Mouse (Mus musculus): Measurements from ENCODE around the gene Zfp276. TPM values are rescaled to one million over a fixed set of nuclear protein-coding genes. Genes with fewer than 3 reads are reported as not detected.
"Not testable (repeated sequence)": the region's sequence is repeated elsewhere in the genome, so short reads cannot be mapped to it uniquely, and the experiment has no call there.

Zfp276 gene
- polyA plus RNA-seq, 1 experiment, result 33.8 TPM

DNA sequence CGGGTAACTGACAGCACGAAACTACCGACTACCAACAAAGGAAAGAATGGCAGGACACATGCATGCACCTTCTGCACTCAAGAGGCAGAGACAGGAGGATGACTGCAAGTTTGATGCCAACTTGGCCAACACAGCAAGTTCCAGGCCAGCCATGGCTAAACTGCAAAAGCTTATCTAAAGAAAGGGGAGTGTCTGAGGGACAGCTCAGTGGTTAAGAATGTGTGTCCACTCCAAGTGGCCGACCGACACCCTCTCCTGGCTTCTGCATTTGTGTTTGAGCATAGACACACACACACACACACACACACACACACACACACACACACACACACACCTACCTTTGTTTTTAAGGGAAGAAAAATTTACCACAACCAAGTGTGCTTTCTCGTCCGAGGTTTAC lies 24.4 kb downstream of the Zfp276 start:
- H3K27me3 ChIP-seq (ENCODE audit: control insufficient read depth, insufficient read depth, low read length), result no peaks in the 10 kb centered on the region
- no peak overlapping the region for H3K27ac ChIP-seq (ENCODE audit: insufficient read depth, low read depth, low read length)
- 69% methylated on average over 7 of the region's 7 CpGs for WGBS
- H3K4me3 ChIP-seq (ENCODE audit: low read depth, low read length), result 0 out of 2 replicates have a peak overlapping the region, but pooled peaks have one; percentile 4
- peaks cover 5% of the 10 kb centered on the region; the same call in 1 of the 2 replicates for H3K36me3 ChIP-seq (ENCODE audit: control insufficient read depth, insufficient read depth, low read length)
- no peak for TF ChIP-seq CTCF (IDR thresholded peaks at IDR 0.05; ENCODE audit: extremely low read depth, insufficient read length, insufficient replicate concordance, low read depth, low read length)
- no peak for TF ChIP-seq POLR2A (IDR thresholded peaks at IDR 0.05; ENCODE audit: low read depth, low read length)
- H3K4me1 ChIP-seq (ENCODE audit: control insufficient read depth, insufficient read depth, insufficient read length, low read length), result no peaks in the 10 kb centered on the region

DNA sequence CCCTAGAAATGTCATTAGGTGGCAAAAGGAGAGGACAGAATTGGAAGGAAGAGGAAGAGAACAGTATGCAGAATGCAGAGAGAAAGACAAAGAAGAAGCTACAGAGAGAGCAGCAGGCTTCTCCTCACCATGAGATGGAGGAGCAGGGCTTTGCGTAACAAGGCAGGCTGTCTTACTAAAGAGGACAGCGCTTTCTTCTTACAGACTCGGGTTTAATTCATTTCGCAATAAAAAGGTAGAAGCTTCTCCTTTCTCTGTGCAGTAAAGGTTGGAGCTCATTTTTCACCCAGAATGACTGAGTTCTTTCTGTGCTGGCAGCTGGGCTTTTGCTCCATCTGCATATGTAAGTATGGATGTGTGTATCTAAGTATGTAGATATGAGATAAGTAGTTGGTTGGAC lies 25.8 kb downstream of the Zfp276 start:
- Histone ChIP-seq H3K4me1 (ENCODE audit: control insufficient read depth, insufficient read depth, insufficient read length, low read length) (peaks cover 5% of the 10 kb centered on the region), H3K36me3 (ENCODE audit: control insufficient read depth, insufficient read depth, low read length) (peaks cover 5% of the 10 kb centered on the region; the same call in 1 of the 2 replicates), H3K27ac (ENCODE audit: insufficient read depth, low read depth, low read length) (no peak overlapping the region), H3K4me3 (ENCODE audit: low read depth, low read length) (no peak overlapping the region), H3K27me3 (ENCODE audit: control insufficient read depth, insufficient read depth, low read length) (no peaks in the 10 kb centered on the region)
- no peak for TF ChIP-seq CTCF (IDR thresholded peaks at IDR 0.05; ENCODE audit: extremely low read depth, insufficient read length, insufficient replicate concordance, low read depth, low read length)
- TF ChIP-seq POLR2A (IDR thresholded peaks at IDR 0.05; ENCODE audit: low read depth, low read length), result no peak
- WGBS, result 87% methylated on average over 4 of the region's 4 CpGs

DNA sequence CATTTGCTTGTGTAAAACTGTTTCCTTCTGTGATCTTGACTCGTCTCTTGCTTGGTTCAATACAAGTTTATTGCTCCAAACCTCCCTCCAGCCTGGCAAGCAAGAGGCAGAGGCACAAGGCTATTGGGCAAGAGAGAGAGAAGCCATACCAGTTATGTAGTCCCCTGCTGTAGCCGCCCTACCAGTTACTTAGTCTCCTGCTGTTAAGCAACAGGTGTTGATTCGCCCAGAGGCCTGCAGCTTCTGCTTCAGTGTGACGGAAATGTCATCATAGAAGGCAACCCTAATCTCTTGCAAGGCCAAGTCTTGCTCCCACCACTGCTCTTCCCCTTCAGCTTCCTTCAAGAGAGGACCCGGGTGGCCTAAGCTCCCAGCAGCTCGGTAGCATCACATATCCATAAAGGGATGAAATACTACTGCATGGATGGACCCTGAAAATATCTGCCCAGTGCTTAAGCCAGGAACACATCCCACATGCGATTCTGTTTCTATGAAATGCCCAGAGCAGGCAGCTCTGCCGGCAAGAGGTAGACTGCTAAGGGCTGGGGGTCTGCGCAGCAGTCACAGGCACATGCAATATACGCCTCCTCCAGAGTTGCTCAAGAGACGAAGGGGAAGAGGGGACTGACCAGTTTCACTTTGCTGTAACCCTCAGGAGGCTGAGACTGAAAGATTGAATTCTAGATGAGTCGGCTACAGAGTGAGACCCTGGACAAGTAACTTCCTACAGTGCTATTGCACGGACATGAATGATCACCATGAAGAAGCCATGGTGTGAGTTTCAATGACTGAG lies 26.5 kb downstream of the Zfp276 start:
- 92% methylated on average over 13 of the region's 13 CpGs for WGBS
- H3K27ac ChIP-seq (ENCODE audit: insufficient read depth, low read depth, low read length), result no peak overlapping the region; the same call in 1 of the 2 replicates
- H3K4me1 ChIP-seq (ENCODE audit: control insufficient read depth, insufficient read depth, insufficient read length, low read length), result peaks cover 5% of the 10 kb centered on the region
- no peaks in the 10 kb centered on the region for H3K27me3 ChIP-seq (ENCODE audit: control insufficient read depth, insufficient read depth, low read length)
- H3K4me3 ChIP-seq (ENCODE audit: low read depth, low read length), result peak overlapping the region; percentile 21
- TF ChIP-seq POLR2A (IDR thresholded peaks at IDR 0.05; ENCODE audit: low read depth, low read length) (no peak), CTCF (IDR thresholded peaks at IDR 0.05; ENCODE audit: extremely low read depth, insufficient read length, insufficient replicate concordance, low read depth, low read length) (no peak)
- H3K36me3 ChIP-seq (ENCODE audit: control insufficient read depth, insufficient read depth, low read length), result peaks cover 5% of the 10 kb centered on the region; the same call in 1 of the 2 replicates

DNA sequence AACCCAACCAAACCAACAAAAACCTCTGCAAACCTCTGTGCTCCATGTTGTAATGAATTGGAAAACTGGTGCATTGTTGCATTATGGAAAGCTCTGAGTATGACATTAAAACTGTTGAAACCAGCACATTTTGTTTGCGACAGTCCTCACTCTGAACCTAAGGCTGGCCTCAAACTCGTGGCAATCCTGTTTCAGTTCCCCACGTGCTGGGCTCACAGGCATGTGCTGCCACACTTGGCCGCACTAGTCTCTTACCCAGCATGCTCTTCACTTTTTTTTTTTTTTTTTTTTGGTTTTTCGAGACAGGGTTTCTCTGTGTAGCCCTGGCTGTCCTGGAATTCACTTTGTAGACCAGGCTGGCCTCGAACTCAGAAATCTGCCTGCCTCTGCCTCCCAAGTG lies 29.0 kb downstream of the Zfp276 start:
- not testable (repeated sequence) for H3K27me3 ChIP-seq (ENCODE audit: control insufficient read depth, insufficient read depth, low read length); H3K27ac ChIP-seq (ENCODE audit: insufficient read depth, low read depth, low read length); H3K36me3 ChIP-seq (ENCODE audit: control insufficient read depth, insufficient read depth, low read length); H3K4me1 ChIP-seq (ENCODE audit: control insufficient read depth, insufficient read depth, insufficient read length, low read length); H3K4me3 ChIP-seq (ENCODE audit: low read depth, low read length)
- WGBS, result 88% methylated on average over 6 of the region's 6 CpGs

DNA sequence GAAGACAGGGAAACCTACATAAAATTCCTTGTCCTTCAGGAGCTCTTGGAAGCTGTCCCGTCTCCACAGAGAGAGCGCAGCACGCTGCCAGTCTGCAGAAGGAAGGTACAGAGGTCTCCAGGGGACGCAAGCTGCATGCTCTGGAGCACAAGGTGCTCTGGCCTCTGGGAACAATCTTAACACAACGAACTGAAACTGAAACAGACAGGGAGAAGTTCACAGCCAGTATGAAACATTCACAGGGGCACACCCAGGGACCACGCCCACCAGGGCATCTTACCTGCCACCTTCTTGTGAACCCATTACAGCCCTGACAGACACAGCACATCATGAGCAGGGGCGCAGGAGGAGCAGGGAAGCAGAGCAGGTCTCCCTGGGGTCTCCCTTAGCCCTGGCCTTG lies 30.0 kb downstream of the Zfp276 start:
- 27% methylated on average over 7 of the region's 7 CpGs for WGBS
- TF ChIP-seq CTCF (IDR thresholded peaks at IDR 0.05; ENCODE audit: extremely low read depth, insufficient read length, insufficient replicate concordance, low read depth, low read length) (no peak), POLR2A (IDR thresholded peaks at IDR 0.05; ENCODE audit: low read depth, low read length) (no peak)
- Histone ChIP-seq H3K36me3 (ENCODE audit: control insufficient read depth, insufficient read depth, low read length) (peaks cover 6% of the 10 kb centered on the region; the same call in 1 of the 2 replicates), H3K27ac (ENCODE audit: insufficient read depth, low read depth, low read length) (peak overlapping the region; percentile 54; the same call in 1 of the 2 replicates), H3K4me3 (ENCODE audit: low read depth, low read length) (peak overlapping the region; percentile 33), H3K4me1 (ENCODE audit: control insufficient read depth, insufficient read depth, insufficient read length, low read length) (peaks cover 5% of the 10 kb centered on the region), H3K27me3 (ENCODE audit: control insufficient read depth, insufficient read depth, low read length) (no peaks in the 10 kb centered on the region)

DNA sequence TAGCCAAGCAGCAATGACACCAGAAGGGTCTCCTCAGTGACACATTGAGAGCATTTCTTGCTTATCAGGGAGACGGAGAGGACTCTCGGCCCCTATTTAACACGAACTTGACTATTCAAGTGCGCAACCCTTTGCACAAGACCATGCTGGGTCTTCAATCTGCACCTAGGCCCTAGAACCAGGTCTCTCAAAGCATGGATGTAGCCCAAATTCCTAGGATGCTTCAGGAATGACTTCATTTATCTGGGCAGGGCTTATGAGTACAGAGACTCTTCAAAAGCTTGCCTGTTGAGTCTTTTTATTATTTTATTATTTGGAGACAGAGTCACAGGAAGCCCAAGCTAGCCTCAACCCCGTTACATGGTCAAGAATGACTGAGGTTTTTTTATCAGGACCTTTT lies 30.5 kb downstream of the Zfp276 start:
- H3K27me3 ChIP-seq (ENCODE audit: control insufficient read depth, insufficient read depth, low read length), result no peaks in the 10 kb centered on the region
- peaks cover 5% of the 10 kb centered on the region for H3K4me1 ChIP-seq (ENCODE audit: control insufficient read depth, insufficient read depth, insufficient read length, low read length)
- H3K4me3 ChIP-seq (ENCODE audit: low read depth, low read length), result no peak overlapping the region
- WGBS, result 87% methylated on average over 5 of the region's 5 CpGs
- TF ChIP-seq CTCF (IDR thresholded peaks at IDR 0.05; ENCODE audit: extremely low read depth, insufficient read length, insufficient replicate concordance, low read depth, low read length) (no peak), POLR2A (IDR thresholded peaks at IDR 0.05; ENCODE audit: low read depth, low read length) (no peak)
- peaks cover 6% of the 10 kb centered on the region; the same call in 1 of the 2 replicates for H3K36me3 ChIP-seq (ENCODE audit: control insufficient read depth, insufficient read depth, low read length)
- no peak overlapping the region for H3K27ac ChIP-seq (ENCODE audit: insufficient read depth, low read depth, low read length)

DNA sequence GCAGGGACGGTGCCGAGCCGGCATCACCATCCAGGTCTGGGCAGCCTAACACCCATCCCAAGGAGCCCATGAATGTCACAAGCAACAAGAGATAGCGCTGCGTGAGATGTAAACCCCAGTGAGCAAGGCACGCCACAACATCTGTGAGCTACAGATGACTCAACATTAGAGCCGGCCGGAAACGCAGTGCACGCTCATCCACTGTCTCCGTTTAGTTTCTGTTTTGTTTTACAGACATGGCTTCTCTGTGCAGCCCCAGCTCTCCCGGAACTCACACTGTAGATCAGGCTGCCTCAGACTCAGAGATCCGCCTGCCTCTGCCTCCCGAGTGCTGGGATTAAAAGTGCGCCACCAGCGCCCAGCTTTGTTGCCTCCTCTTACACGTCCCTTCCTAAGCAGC lies 33.4 kb downstream of the Zfp276 start:
- Histone ChIP-seq H3K27ac (ENCODE audit: insufficient read depth, low read depth, low read length) (0 out of 2 replicates have a peak overlapping the region, but pooled peaks have one; percentile 6), H3K36me3 (ENCODE audit: control insufficient read depth, insufficient read depth, low read length) (peaks cover 1% of the 10 kb centered on the region; the same call in 1 of the 2 replicates), H3K4me1 (ENCODE audit: control insufficient read depth, insufficient read depth, insufficient read length, low read length) (peaks cover 5% of the 10 kb centered on the region), H3K4me3 (ENCODE audit: low read depth, low read length) (no peak overlapping the region), H3K27me3 (ENCODE audit: control insufficient read depth, insufficient read depth, low read length) (no peaks in the 10 kb centered on the region)
- 93% methylated on average over 17 of the region's 17 CpGs for WGBS
- TF ChIP-seq CTCF (IDR thresholded peaks at IDR 0.05; ENCODE audit: extremely low read depth, insufficient read length, insufficient replicate concordance, low read depth, low read length) (no peak), POLR2A (IDR thresholded peaks at IDR 0.05; ENCODE audit: low read depth, low read length) (no peak)

Data from small intestine, adult 2 months (tissue).